Mouse (Mus musculus): ENCODE measurements around the gene Map3k6. TPM values are rescaled to one million over a fixed set of nuclear protein-coding genes. Genes with fewer than 3 reads are reported as not detected.

The Map3k6 gene
- 21.4 and 66.3 TPM in 2 replicates for polyA plus RNA-seq (2012; rRNA removed; ENCODE audit: low replicate concordance)

GRCm38 (mm10) chr4:133240490-133240921 lies at the start of gene Map3k6:
Gene Map3k6, plus strand, starts transcription at chr4:133240818.

GRCm38 (mm10) chr4:133211751-133212561 lies 28.7 kb upstream of the Map3k6 start, which contains the start of the genes Cd164l2 and Gpr3:
Gene Cd164l2, plus strand, starts transcription at chr4:133212131.
Gene Gpr3, minus strand, starts transcription at chr4:133212536.

GRCm38 (mm10) chr4:133262882-133263281 lies 22.3 kb downstream of the Map3k6 start, which contains the start of gene Sytl1:
Gene Sytl1, minus strand, starts transcription at chr4:133263113.

GRCm38 (mm10) chr4:133277104-133278026 lies 36.7 kb downstream of the Map3k6 start, which contains the start of gene Tmem222:
Gene Tmem222, minus strand, starts transcription at chr4:133277792.

Other genes with a start within 250 kb of the Map3k6 start
- 11.9 and 35.1 TPM in 2 replicates for gene Ahdc1, start 229.6 kb upstream of the Map3k6 start, polyA plus RNA-seq (2012; rRNA removed; ENCODE audit: low replicate concordance)
- 79.1 and 81.5 TPM in 2 replicates for gene Wasf2, start 110.3 kb upstream of the Map3k6 start, polyA plus RNA-seq (2012; rRNA removed; ENCODE audit: low replicate concordance)
- gene Cd164l2, start 28.7 kb upstream of the Map3k6 start, polyA plus RNA-seq (2012; rRNA removed; ENCODE audit: low replicate concordance): 1.2 and 26.7 TPM in 2 replicates
- 0.13 TPM in 2 replicates for gene Gpr3, start 28.3 kb upstream of the Map3k6 start, polyA plus RNA-seq (2012; rRNA removed; ENCODE audit: low replicate concordance)
- 2.8 and 10.4 TPM in 2 replicates for gene Sytl1, start 22.3 kb downstream of the Map3k6 start, polyA plus RNA-seq (2012; rRNA removed; ENCODE audit: low replicate concordance)
- gene Tmem222, start 37.0 kb downstream of the Map3k6 start, polyA plus RNA-seq (2012; rRNA removed; ENCODE audit: low replicate concordance): 113 and 116 TPM in 2 replicates
- 35.6 and 46.2 TPM in 2 replicates for gene Wdtc1, start 112.7 kb downstream of the Map3k6 start, polyA plus RNA-seq (2012; rRNA removed; ENCODE audit: low replicate concordance)
- 30.6 and 46.0 TPM in 2 replicates for gene Slc9a1, start 128.9 kb downstream of the Map3k6 start, polyA plus RNA-seq (2012; rRNA removed; ENCODE audit: low replicate concordance)
- 2.0 and 4.5 TPM in 2 replicates for gene Tent5b, start 239.3 kb downstream of the Map3k6 start, polyA plus RNA-seq (2012; rRNA removed; ENCODE audit: low replicate concordance)

Data from subcutaneous adipose tissue, adult 2 months (tissue).